Mouse (Mus musculus) MEL (cell line): ENCODE data around the gene Fosb. TPM values are rescaled to one million over a fixed set of nuclear protein-coding genes. Genes with fewer than 3 reads are reported as not detected.

ENCODE experiments used
- DNase-seq: peaks from one replicate; pipeline ENCODE4 v3.0.0; 2011; ENCODE audit warnings: low read depth, low spot score
- H3K27ac ChIP-seq: 2 replicates; pipeline ENCODE4 v1.5.1; 2012; ENCODE audit warnings: low read depth, mild to moderate bottlenecking, control low read depth, low read length, moderate library complexity; ENCODE audit not compliant: control insufficient read depth
- H3K27me3 ChIP-seq, 2 experiments: fragments of 150-350 bp in 1 of 2; sonication (generic) in 1 of 2; 2 replicates each; pipeline ENCODE4 v1.6.1; 2012; ENCODE audit warnings: low read length in 2 of 2, mild to moderate bottlenecking in 2 of 2, improper control_type of control experiment in 1 of 2, moderate library complexity in 1 of 2; ENCODE audit not compliant: insufficient read depth in 2 of 2, control insufficient read depth in 1 of 2
- H3K36me3 ChIP-seq, 2 experiments: 2 replicates each; pipeline ENCODE4 v1.6.1; 2012 to 2014; ENCODE audit warnings: low read length in 2 of 2, improper control_type of control experiment in 1 of 2, inconsistent platforms in 1 of 2, mild to moderate bottlenecking in 1 of 2; ENCODE audit not compliant: insufficient read depth in 2 of 2, control insufficient read depth in 1 of 2
- H3K4me1 ChIP-seq, 2 experiments: fragments of 150-350 bp in 1 of 2; sonication (generic) in 1 of 2; 2 replicates each; pipeline ENCODE4 v1.6.1; 2012; ENCODE audit warnings: low read length in 2 of 2, improper control_type of control experiment in 1 of 2, mild to moderate bottlenecking in 1 of 2; ENCODE audit not compliant: insufficient read depth in 2 of 2, control insufficient read depth in 1 of 2
- H3K4me3 ChIP-seq, 2 experiments: fragments of 150-350 bp in 1 of 2; sonication (generic) in 1 of 2; 2 replicates each; pipeline ENCODE4 v1.5.1; 2012; ENCODE audit warnings: low read depth in 2 of 2, low read length in 2 of 2, mild to moderate bottlenecking in 2 of 2, moderate library complexity in 2 of 2, control low read depth in 1 of 2, improper control_type of control experiment in 1 of 2; ENCODE audit not compliant: control insufficient read depth in 1 of 2, insufficient read depth in 1 of 2
- H3K79me2 ChIP-seq: 2 replicates; pipeline ENCODE4 v1.6.1; 2012; ENCODE audit warnings: mild to moderate bottlenecking, low read length, moderate library complexity; ENCODE audit not compliant: control insufficient read depth, poor library complexity, insufficient read depth
- H3K9ac ChIP-seq: 2 replicates; pipeline ENCODE4 v1.6.1; 2012; ENCODE audit warnings: low read depth, mild to moderate bottlenecking, control low read depth, low read length, moderate library complexity; ENCODE audit not compliant: control insufficient read depth, poor library complexity, severe bottlenecking
- H3K9me3 ChIP-seq: fragments of 150-350 bp; sonication (generic); replicated peaks from 2 replicates; pipeline ENCODE4 v1.6.1; 2012; ENCODE audit warnings: mild to moderate bottlenecking, low read length, improper control_type of control experiment, moderate library complexity; ENCODE audit not compliant: insufficient read depth
- CHD1 ChIP-seq: IDR thresholded peaks from 2 replicates; pipeline ENCODE4 v1.6.1; 2012; ENCODE audit warnings: low read depth, mild to moderate bottlenecking, inconsistent platforms, low read length, improper control_type of control experiment
- CHD2 ChIP-seq: IDR thresholded peaks from 2 replicates; pipeline ENCODE4 v1.6.1; 2011; ENCODE audit warnings: low read length, improper control_type of control experiment
- CTCF ChIP-seq, 3 experiments: IDR thresholded peaks in 2 of 3; conservative IDR thresholded peaks in 1 of 3; 2 replicates each; pipeline ENCODE4 v1.5.1; 2011 to 2012; ENCODE audit warnings: low read length in 3 of 3, low read depth in 2 of 3, mild to moderate bottlenecking in 2 of 3, improper control_type of control experiment in 1 of 3, inconsistent platforms in 1 of 3, mixed read lengths in 1 of 3, moderate library complexity in 1 of 3; ENCODE audit not compliant: control insufficient read depth in 1 of 3, insufficient read depth in 1 of 3, poor library complexity in 1 of 3, severe bottlenecking in 1 of 3
- ELF1 ChIP-seq: IDR thresholded peaks from 2 replicates; pipeline ENCODE4 v1.6.1; 2014; ENCODE audit warnings: low read depth, mild to moderate bottlenecking, inconsistent platforms, low read length, improper control_type of control experiment, moderate library complexity
- EP300 ChIP-seq, 2 experiments: IDR thresholded peaks; 2 replicates each; pipeline ENCODE4 v1.6.1; 2011; ENCODE audit warnings: improper control_type of control experiment in 2 of 2, low read length in 2 of 2, low read depth in 1 of 2, mild to moderate bottlenecking in 1 of 2
- ETS1 ChIP-seq: IDR thresholded peaks from 2 replicates; pipeline ENCODE4 v1.6.1; 2012; ENCODE audit warnings: low read depth, mild to moderate bottlenecking, inconsistent platforms, low read length, improper control_type of control experiment, moderate library complexity
- GABPA ChIP-seq: IDR thresholded peaks from 2 replicates; pipeline ENCODE4 v1.6.1; 2012; ENCODE audit warnings: low read depth, mild to moderate bottlenecking, inconsistent platforms, low read length, improper control_type of control experiment, moderate library complexity
- GATA1 ChIP-seq: IDR thresholded peaks from 2 replicates; pipeline ENCODE4 v1.6.1; 2011; ENCODE audit warnings: low read depth, low read length, improper control_type of control experiment
- HCFC1 ChIP-seq: IDR thresholded peaks from 2 replicates; pipeline ENCODE4 v1.6.1; 2012; ENCODE audit warnings: low read depth, mild to moderate bottlenecking, inconsistent platforms, low read length, improper control_type of control experiment, moderate library complexity
- KAT2A ChIP-seq: conservative IDR thresholded peaks from 2 replicates; pipeline ENCODE4 v1.6.1; 2012; ENCODE audit warnings: low read depth, low read length, improper control_type of control experiment, inconsistent platforms
- MAX ChIP-seq: IDR thresholded peaks from 2 replicates; pipeline ENCODE4 v1.6.1; 2011; ENCODE audit warnings: low read length, improper control_type of control experiment
- MAZ ChIP-seq: IDR thresholded peaks from 2 replicates; pipeline ENCODE4 v1.6.1; 2012; ENCODE audit warnings: low read depth, mild to moderate bottlenecking, inconsistent platforms, low read length, improper control_type of control experiment
- MXI1 ChIP-seq: IDR thresholded peaks from 2 replicates; pipeline ENCODE4 v1.6.1; 2011; ENCODE audit warnings: mild to moderate bottlenecking, low read depth, low read length, improper control_type of control experiment
- MYB ChIP-seq: IDR thresholded peaks from 2 replicates; pipeline ENCODE4 v1.6.1; 2011; ENCODE audit warnings: mild to moderate bottlenecking, low read depth, low read length, improper control_type of control experiment
- MYC ChIP-seq: IDR thresholded peaks from 2 replicates; pipeline ENCODE4 v1.6.1; 2011; ENCODE audit warnings: low read depth, mild to moderate bottlenecking, low read length, improper control_type of control experiment, moderate library complexity
- NELFE ChIP-seq: IDR thresholded peaks from 2 replicates; pipeline ENCODE4 v1.6.1; 2011; ENCODE audit warnings: low read depth, low read length, improper control_type of control experiment
- NRF1 ChIP-seq: IDR thresholded peaks from 2 replicates; pipeline ENCODE4 v1.6.1; 2014; ENCODE audit warnings: low read depth, mild to moderate bottlenecking, inconsistent platforms, low read length, improper control_type of control experiment, moderate library complexity; ENCODE audit not compliant: poor library complexity, insufficient read depth, severe bottlenecking
- POLR2A ChIP-seq, 2 experiments: IDR thresholded peaks; 2 replicates each; pipeline ENCODE4 v1.6.1; 2011 to 2012; ENCODE audit warnings: low read length in 2 of 2, mild to moderate bottlenecking in 2 of 2, control low read depth in 1 of 2, improper control_type of control experiment in 1 of 2, low read depth in 1 of 2, moderate library complexity in 1 of 2; ENCODE audit not compliant: control insufficient read depth in 1 of 2, insufficient read depth in 1 of 2, poor library complexity in 1 of 2
- RAD21 ChIP-seq: IDR thresholded peaks from 2 replicates; pipeline ENCODE4 v1.6.1; 2011; ENCODE audit warnings: mild to moderate bottlenecking, low read depth, low read length, improper control_type of control experiment
- SIN3A ChIP-seq: IDR thresholded peaks from 2 replicates; pipeline ENCODE4 v1.6.1; 2012; ENCODE audit warnings: low read length, improper control_type of control experiment, inconsistent platforms
- SMC3 ChIP-seq: IDR thresholded peaks from 2 replicates; pipeline ENCODE4 v1.6.1; 2011; ENCODE audit warnings: low read depth, low read length, improper control_type of control experiment
- TBP ChIP-seq: IDR thresholded peaks from 2 replicates; pipeline ENCODE4 v1.8.0; 2011; ENCODE audit warnings: low read depth, low read length, improper control_type of control experiment
- TCF12 ChIP-seq: IDR thresholded peaks from 2 replicates; pipeline ENCODE4 v1.6.1; 2014; ENCODE audit warnings: low read depth, mild to moderate bottlenecking, inconsistent platforms, low read length, improper control_type of control experiment, moderate library complexity
- USF1 ChIP-seq: IDR thresholded peaks from 2 replicates; pipeline ENCODE4 v1.6.1; 2014; ENCODE audit warnings: low read depth, mild to moderate bottlenecking, inconsistent platforms, low read length, improper control_type of control experiment, moderate library complexity
- ZC3H11A ChIP-seq: IDR thresholded peaks from 2 replicates; pipeline ENCODE4 v1.6.1; 2012; ENCODE audit warnings: low read depth, mild to moderate bottlenecking, inconsistent platforms, low read length, improper control_type of control experiment
- ZKSCAN1 ChIP-seq: IDR thresholded peaks from 2 replicates; pipeline ENCODE4 v1.6.1; 2012; ENCODE audit warnings: low read depth, mild to moderate bottlenecking, inconsistent platforms, low read length, improper control_type of control experiment, moderate library complexity
- ZMIZ1 ChIP-seq: IDR thresholded peaks from 2 replicates; pipeline ENCODE4 v1.6.1; 2012; ENCODE audit warnings: low read depth, mild to moderate bottlenecking, inconsistent platforms, low read length, improper control_type of control experiment, moderate library complexity
- polyA plus RNA-seq, 2 experiments: library from polyadenylated mRNA; stranded (reverse) in 1 of 2; unstranded in 1 of 2; fragments of >175 nt in 1 of 2; fragments of >200 nt in 1 of 2; gene quantifications; 2 replicates each; pipeline versions ENCODE4 v1.2.1 to v1.2.4; 2012; ENCODE audit warnings: low replicate concordance in 2 of 2, low read depth in 1 of 2; ENCODE audit not compliant: insufficient read length in 2 of 2, insufficient read depth in 1 of 2, missing spikeins in 1 of 2
- total RNA-seq: library from RNA; depleted of rRNA; stranded (reverse); fragments of 300-350 nt; gene quantifications from 2 replicates; pipeline ENCODE4 v1.2.3, GENCODE M21; 2012

The Fosb gene
- total and polyA plus RNA-seq, 3 experiments = 0.04 to 0.49 TPM; not detected in 1

GRCm38 (mm10) chr7:19359299-19359891 is 49.5 kb upstream of the Fosb start, which contains the start of the genes Cd3eap and Ppp1r13l:
Cd3eap (minus strand) TSS chr7:19359483.
Ppp1r13l (plus strand) TSS chr7:19359749.
- Histone ChIP-seq H3K79me2 (peaks cover 10% of the 10 kb centered on the region), H3K27me3 (no peaks in the 10 kb centered on the region), H3K9ac (peak within 1 kb of the TSS; percentile 75), H3K4me1 (peaks cover 0 to 13% of the 10 kb centered on the region in 2 experiments; a peak in 2 of 4 replicates), H3K9me3 (no peaks in the 10 kb centered on the region), H3K4me3 (peak within 1 kb of the TSS; percentile 58 to 66), H3K36me3 (0 out of 4 replicates have a peak, but pooled peaks cover 0 to 2% of the 10 kb centered on the region in 2 experiments), H3K27ac (peak within 1 kb of the TSS; percentile 75)
- TF ChIP-seq TCF12 (peak; percentile 43), SIN3A (peak; percentile 99), ETS1 (0 out of 2 replicates have a peak, but pooled peaks have one; percentile 27), ZKSCAN1 (no peak), SMC3 (no peak), KAT2A (0 out of 2 replicates have a peak, but pooled peaks have one; percentile 33), EP300 (IDR thresholded peaks at IDR 0.05; ENCODE audit: low read depth in 1 of 2, low read length in 2 of 2) (0 out of 4 replicates have a peak, but pooled peaks of 1 of the 2 experiments have one; percentile 24), GABPA (no peak), ZC3H11A (no peak), RAD21 (no peak), MAX (peak; percentile 95), CHD2 (no peak), USF1 (peak; percentile 83), GATA1 (no peak), ELF1 (no peak; the same call in 1 of the 2 replicates), CHD1 (peak; percentile 100), MAZ (peak; percentile 52; the same call in 1 of the 2 replicates), MXI1 (peak; percentile 99), HCFC1 (peak; percentile 84), NELFE (peak; percentile 73), CTCF (IDR thresholded peaks at IDR 0.05 in 2 of 3, conservative IDR thresholded peaks at IDR 0.05 in 1 of 3; ENCODE audit: control insufficient read depth in 1 of 3, insufficient read depth in 1 of 3, low read depth in 2 of 3, low read length in 3 of 3, poor library complexity in 1 of 3, severe bottlenecking in 1 of 3) (no peak), ZMIZ1 (no peak), MYC (peak; percentile 97), NRF1 (peak; percentile 58), TBP (peak; percentile 75), POLR2A (IDR thresholded peaks at IDR 0.05; ENCODE audit: control insufficient read depth in 1 of 2, insufficient read depth in 1 of 2, low read depth in 1 of 2, low read length in 2 of 2, poor library complexity in 1 of 2) (peak; percentile 54 to 62; a peak in 2 of 4 replicates), MYB (no peak)
- peak; percentile 95 for DNase-seq
